Comparison of ENCODE assay signal across 28 mouse cellular contexts in genomic region chr10:89386461-89386860, GRCm38 (mm10). TPM values are rescaled to one million over a fixed set of nuclear protein-coding genes. Genes with fewer than 3 reads are reported as not detected.
"Had no signal": no experiment of that assay in that cellular context is flagged by ENCODE, and none has a peak within 500 bp of the region (broad histone marks: within the 10 kb centered on the region; RNA-seq: fewer than 3 reads in every experiment).

No protein-coding gene starts in this region.

- H3K36me3 ChIP-seq: heart, embryonic 10.5 days; heart, embryonic 12.5 days; hindbrain, embryonic 10.5 days; hindbrain, embryonic 12.5 days; kidney, embryonic 15.5 days; limb, embryonic 13.5 days; limb, embryonic 15.5 days; liver, embryonic 12.5 days had no signal

- H3K4me1 ChIP-seq: heart, embryonic 10.5 days; heart, embryonic 12.5 days; hindbrain, embryonic 10.5 days; hindbrain, embryonic 12.5 days; kidney, embryonic 15.5 days; limb, embryonic 15.5 days; liver, embryonic 12.5 days had no signal

- H3K27ac ChIP-seq: gastrocnemius, adult 2 months; heart, embryonic 10.5 days; hindbrain, embryonic 10.5 days; hindbrain, embryonic 12.5 days; kidney, embryonic 15.5 days; kidney, postnatal 0 days; limb, embryonic 13.5 days; limb, embryonic 15.5 days; liver, embryonic 12.5 days; liver, embryonic 14.5 days had no signal

- ATAC-seq: hindbrain, embryonic 16.5 days; intestine, embryonic 16.5 days; liver, embryonic 12.5 days had no signal

- H3K27me3 ChIP-seq: heart, embryonic 12.5 days; hindbrain, embryonic 12.5 days; kidney, embryonic 15.5 days; limb, embryonic 13.5 days; limb, embryonic 15.5 days; liver, embryonic 12.5 days had no signal

- DNase-seq: gastrocnemius, adult 2 months; gastrocnemius, postnatal 10 days; gastrocnemius, postnatal 25 days; heart, adult 18-20 months; heart, postnatal 10 days; heart, postnatal 4 days; kidney, adult 11 months; kidney, adult 2 months; kidney, adult 9 months; kidney, postnatal 14 days; kidney, postnatal 36 days; layer of hippocampus, adult 9-11 months; layer of hippocampus, postnatal 36 days; left cerebral cortex, postnatal 4 days had no signal

- H3K9ac ChIP-seq: heart, embryonic 12.5 days; hindbrain, embryonic 12.5 days; kidney, embryonic 15.5 days; limb, embryonic 13.5 days; limb, embryonic 15.5 days; liver, embryonic 12.5 days; liver, embryonic 14.5 days had no signal

- H3K9me3 ChIP-seq: heart, embryonic 10.5 days; heart, embryonic 12.5 days; hindbrain, embryonic 10.5 days; hindbrain, embryonic 12.5 days; kidney, embryonic 15.5 days; limb, embryonic 13.5 days; limb, embryonic 15.5 days; liver, embryonic 12.5 days had no signal

- H3K4me3 ChIP-seq: gastrocnemius, adult 2 months; heart, embryonic 10.5 days; heart, embryonic 12.5 days; hindbrain, embryonic 10.5 days; hindbrain, embryonic 12.5 days; kidney, embryonic 15.5 days; limb, embryonic 13.5 days; limb, embryonic 15.5 days; liver, embryonic 12.5 days had no signal

- H3K4me2 ChIP-seq: heart, embryonic 12.5 days; hindbrain, embryonic 12.5 days; kidney, embryonic 15.5 days; limb, embryonic 13.5 days; limb, embryonic 15.5 days; liver, embryonic 12.5 days had no signal

RNA-seq across cellular contexts. Expression of gene Ano4, which starts 41.9 kb away (rescaled TPM):
- total RNA-seq: granulocyte monocyte progenitor cell, adult 5-6 weeks had no signal
- polyA plus RNA-seq: liver, adult 2 months had no signal
